Mouse (Mus musculus) lung, postnatal 36 days (tissue): ENCODE data around the gene Tub.

ENCODE experiments used
- DNase-seq: peaks from one replicate; pipeline ENCODE4 v3.0.0; 2022; ENCODE audit warnings: mixed read lengths

Gene Tub

DNA sequence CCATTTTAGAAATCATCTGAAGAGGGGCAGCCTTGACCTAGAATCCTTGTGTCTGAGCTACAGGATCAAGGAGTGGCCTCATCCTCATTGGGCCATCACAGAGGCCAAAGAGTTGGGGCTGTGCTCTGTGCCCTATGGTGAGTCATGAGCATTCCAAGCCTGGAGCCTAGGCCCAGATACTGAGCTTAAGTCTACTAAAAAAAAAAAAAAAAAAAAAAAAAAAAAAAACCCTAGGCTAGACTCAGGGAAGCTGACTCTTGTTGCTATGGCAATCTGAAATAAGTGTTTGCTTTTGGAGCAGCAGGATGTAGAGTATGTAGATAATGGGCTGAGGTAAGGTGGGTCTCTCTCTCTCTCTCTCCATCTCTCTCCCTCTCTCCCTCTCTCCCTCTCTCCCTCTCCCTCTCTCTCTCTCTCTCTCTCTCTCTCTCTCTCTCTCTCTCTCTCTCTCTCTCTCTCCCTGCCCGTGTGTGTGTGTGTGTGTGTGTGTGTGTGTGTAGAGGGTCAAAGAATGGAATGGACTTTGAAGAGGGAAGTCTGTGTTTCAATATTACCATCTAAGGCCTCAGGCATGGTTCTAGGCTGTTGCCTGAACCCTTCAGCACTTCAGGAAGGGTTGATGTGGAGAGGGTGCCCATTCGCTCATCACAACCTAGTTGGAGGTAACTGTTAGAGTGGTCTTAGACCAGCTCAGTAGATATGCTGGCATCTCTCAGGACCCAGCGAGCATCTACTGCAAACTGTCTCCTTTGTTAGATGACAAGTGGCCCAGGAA is 36.0 kb downstream of the Tub start:
- no peak for DNase-seq

DNA sequence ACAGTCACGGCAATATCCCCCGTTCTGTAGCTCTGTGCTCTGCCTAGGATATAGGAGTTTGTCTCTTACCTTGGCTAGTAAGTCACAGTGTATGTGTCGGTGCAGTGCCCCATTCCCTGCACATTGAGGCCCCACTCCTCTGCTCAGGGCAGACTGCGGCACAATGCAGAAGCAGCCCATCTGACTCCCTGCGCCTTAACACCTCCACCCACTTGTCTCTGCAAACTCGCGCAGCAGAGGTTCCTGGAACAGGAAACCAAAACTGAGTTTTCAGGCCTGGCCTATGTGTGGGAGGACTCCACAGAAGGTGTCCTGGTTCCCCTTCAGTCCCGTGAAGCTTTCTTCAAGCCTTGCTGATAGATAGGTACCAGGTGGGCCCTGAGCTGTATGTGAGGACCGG is 41.1 kb downstream of the Tub start:
- no peak for DNase-seq

DNA sequence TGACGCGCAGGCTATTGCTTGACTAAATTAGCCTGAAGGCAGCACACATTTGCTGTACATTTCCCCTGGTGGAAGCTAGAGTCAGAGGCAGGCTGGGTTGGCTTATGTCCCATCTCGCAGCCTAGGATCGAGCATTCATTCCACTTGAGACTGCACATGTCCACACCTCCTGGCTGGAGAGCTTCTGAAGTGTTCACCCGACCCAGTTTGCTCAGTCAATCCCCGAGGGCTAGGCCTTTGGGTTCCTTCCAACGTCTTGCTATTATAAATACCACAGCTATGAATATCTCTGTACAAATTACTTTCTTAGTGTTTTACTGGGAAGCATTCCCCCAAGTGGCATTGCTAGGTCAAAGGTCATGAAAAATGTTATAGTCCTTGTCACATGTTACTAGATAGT is 43.1 kb downstream of the Tub start:
- DNase-seq: peak; percentile 94

DNA sequence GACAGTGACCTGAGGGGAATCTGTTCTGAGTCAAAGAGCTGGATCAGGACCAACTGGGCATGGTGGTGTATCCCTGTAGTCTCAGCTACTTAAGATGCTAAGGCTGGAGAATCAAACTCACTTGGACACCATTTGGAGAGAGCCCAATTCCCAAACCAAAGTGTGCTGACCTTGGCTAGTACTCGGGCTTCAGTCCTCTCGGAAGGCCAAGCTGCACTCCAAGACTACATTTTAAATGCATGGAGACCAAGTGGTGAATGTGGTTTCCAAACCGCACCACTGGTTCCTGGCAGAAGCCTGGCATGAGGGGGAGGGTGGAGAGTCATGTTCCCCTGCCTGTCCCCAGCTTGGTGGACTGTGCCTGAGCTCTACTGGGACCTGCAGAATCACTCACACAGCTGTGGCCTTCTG is 43.7 kb downstream of the Tub start:
- peak; percentile 18 for DNase-seq

DNA sequence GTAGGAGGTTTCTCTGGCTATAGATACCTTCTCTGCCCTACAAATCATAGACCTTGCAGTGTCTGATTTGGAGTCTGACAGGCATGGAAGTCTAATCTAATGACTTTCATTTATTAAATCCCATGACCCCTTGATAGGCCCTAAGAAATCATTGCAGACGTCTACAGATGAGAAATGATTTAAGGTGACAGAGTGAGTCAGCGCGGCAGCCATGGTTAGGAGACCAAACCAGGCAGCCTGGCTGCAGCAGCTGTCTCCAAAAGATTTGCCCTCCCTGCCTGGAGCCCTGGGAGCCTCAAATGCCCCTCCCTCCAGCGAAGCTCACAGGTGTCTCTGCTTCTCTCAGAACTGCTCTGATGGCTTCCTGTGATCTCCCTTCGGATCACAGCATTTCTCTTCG is 46.0 kb downstream of the Tub start:
- DNase-seq: no peak

DNA sequence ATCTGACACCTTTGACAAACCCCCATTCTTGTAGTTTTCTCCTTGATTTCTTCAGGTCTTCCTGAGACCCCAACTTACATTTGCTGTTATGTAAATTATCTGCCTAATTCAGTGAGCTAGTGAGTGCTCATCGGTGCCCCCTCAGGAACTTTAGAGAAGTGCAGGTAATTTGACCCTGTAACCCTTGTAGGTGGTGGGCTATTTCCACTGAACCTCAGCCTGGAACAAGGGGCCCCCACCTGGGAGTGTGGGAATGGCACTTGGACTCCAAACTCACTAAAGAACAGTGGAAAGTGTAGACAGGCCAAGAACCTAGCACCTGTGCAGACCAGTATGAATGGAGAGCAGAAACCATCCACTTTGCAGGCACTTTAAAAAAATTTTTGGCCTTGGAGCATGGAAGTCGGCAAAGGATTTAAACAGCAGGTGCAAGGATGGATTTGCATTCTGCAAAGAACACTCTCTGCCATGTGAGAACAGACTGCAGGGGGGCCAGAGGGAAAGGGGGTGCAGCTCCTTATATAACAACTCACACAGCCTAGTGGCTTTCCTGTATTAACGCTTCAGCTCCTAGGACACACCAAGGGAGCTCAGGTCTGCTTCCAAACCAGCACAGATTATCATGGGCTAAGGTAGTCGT is 50.3 kb downstream of the Tub start:
- peak; percentile 44 for DNase-seq

DNA sequence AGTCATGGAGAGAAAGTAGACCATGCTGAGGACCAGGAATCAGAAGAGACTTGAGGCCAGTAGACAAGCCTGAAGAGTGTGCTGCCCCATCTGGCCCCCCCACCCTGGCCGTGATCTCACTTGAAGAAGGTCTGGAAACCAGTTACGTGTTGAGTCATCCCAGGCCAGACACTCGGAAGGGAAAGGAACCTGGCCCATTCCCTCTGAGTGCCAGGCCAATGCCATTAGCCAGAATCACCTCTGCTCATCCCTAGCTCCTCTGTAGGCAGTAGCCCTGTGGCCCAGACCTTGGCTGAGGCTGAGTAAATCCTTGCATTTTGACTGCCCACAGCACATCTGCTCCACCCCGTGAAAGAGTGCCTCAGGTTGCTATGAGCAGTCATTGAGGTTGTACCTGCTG is 51.8 kb downstream of the Tub start:
- no peak for DNase-seq

DNA sequence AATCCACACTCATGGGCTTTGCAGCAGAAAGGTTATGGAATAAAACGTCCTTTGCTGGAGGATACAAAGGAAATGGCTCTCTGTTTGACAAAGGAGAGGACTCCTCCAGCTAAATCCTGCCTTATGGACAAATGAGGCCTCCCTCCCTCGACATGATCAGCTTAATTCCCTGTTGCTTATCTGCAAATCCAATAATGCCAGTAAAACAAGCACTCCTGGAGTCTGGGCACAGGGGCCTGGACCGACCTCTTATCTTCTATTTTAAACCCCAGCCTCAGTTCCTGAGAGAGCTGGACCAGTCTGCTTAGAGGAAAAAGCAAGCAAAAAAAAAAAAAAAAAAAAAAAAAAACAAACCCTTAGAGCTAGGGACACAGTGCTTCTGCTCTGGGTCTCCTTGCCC is 53.5 kb downstream of the Tub start:
- no peak for DNase-seq

DNA sequence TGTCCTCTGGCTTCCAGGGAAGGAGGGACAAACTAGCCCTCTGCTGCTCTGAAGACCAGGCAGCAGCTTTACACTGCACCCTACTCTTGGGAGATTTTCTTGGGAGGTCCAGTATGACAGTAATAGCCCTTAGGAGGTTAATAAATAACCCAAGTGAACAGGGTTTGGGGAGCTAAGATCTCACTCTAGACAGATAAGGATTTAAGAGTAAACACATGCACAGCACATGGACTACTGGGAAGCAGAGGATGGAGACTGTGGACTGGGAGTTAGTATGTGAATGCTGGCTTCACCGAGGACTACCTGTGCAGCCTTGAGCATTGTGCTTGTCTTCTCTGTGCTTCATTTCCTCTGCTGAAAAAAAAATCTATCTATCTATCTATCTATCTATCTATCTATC is 59.1 kb downstream of the Tub start:
- DNase-seq: no peak

DNA sequence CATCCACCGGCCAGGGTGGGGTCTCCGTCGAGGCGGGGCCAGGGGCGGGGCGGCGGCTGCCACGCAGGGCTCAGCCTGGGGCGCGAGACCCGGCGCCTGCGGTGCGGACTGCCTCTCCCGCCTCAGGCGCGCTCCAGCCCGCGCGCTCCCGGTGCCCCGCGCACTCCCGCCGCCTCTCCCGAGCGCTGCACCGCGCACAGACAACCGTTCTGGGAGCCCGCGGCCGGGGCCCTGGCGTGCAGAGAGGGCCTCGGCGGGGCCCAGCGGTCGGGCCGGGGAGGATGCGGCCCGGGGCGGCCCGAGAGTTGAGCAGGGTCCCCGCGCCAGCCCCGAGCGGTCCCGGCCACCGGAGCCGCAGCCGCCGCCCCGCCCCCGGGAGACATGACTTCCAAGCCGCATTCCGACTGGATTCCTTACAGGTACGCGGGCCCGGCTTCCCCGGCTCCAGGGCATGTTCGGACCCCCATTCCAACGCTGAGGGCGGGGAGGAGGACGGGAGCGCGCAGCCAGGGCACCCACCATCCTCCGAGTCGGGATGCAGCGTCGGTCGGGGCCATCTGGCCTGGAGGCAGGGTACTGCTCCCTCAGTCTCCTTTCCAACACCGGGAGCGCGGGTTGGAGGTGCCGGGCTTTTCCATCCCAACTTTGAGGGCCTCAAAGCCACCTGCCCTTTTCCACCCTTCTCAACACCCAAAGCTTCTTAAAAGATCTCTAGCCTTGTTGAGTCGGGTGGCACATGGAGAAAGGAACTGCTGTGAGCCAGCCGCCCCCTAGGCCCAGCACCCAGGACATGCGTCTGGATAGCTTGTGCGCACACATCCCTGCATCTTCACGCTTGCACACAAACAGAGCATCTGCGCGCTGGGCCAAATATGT is 60.8 kb downstream of the Tub start:
- DNase-seq: no peak

DNA sequence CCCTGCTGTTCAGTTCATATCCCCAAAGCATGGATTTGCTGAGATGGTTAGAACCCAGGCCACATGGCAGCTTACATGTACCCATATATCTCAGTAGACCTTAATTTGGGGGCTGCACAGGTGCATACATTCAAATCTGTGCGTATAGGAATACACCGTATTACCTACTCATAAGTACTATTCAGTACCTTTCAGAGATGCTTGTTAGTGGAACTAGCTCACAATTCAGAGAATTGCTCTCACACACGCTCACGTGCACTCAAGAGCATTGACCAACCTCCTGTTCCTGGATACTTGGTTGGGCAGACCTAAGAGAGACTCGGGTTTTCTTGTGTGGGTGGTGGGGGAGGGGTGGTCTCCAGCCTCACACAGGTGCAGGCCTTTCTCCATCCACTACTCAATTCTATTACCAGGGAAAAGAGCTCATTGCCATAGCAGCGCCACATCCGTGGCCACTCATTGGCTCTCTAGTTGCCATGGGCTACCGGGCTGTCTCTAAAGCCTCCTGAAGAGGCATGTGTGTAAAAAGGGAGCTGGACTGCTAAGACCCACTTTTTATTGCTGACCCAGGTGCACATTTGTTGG is 61.5 kb downstream of the Tub start:
- no peak for DNase-seq

DNA sequence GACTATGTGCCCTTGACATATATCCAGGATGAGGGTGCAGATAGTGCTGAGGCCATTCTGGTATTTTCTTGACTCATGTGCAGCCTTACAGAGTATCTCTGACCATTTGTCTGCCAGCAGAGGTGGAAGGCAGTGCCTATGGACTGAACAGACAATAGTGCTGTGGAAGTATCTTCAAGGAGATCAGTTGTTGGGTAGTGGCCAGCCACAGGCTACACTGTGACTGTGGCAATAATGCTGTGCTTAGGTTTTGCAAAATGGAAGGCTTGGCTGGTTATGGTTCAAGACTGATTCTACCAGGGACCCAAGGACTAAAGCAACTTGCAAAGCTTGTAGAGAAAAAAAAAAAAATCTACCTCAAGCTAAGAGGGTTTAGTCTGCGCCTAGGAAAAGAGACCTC is 62.4 kb downstream of the Tub start:
- no peak for DNase-seq

DNA sequence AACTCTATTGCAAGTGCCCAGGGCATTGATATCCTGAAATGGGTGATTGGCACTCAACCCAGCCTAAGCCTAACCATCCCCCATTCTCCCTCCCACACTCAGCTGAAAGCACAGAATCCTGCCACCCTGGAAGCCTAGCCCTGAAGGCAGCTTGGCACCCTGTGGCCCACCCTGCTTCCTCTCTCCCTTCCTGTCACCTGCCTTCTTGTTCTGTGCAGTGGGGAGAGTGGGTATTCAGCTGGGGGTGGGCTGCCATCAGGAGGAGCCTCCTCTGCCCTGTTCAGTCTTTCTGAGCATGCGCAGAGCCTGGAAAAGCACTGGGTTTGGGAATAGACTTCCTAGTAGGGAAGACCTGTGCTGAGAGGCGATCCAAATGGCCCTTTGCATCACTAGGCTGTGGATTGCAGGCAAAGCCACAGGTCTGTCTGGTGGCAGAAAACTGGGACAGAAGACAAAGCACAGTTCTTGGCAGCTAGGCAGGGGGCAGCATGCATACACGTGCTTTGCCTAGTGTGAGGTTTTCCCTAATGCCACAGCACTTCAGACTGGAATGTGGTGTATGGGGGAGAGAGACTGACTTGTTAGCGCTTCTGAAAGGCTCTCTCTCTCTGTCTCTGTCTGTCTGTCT is 63.0 kb downstream of the Tub start:
- no peak for DNase-seq

DNA sequence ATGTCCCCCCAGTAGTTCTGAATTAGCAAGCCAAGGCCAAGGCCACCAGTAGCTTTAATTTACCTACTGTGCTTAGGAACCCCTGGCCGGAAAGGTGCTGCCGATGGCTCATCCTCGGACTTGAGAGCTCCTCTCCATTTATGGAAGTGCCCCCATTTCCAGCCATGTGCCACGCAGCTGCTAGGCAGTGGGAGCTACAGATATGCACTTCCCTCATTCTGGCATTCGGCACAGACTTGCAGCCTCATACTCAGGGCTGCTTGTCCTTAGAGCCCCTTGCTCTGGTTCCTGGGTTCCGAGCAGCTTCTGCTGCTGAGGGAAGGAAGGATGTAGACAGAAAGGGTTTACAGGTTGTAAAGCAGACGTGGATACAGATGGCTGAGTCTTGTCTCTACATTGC is 64.7 kb downstream of the Tub start:
- DNase-seq: no peak

DNA sequence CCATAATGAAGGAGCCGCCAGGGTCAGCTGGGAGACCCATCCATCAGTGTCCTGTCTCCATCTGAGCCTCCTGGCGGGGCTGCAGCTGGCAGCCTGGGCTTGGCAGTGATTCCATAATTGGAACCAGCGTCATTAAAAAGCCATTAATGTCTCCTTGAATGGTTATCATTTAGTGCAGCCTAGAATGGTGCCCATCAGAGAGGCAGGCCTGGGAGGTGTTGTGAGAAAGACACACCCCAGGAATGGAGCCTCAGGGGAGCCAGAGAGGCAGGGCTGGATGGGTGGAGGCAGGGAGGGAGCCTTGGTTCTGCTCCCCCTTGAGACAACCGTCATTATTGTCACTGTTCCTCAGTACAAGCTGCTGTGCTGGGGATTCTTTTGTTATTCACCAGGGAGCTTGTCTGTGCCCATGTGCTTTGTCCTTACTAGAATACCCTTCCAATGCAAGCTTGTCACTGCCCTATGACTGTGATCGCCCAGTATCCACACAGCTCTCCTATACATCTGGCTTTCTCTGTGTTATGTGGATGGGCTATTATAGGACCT is 66.3 kb downstream of the Tub start:
- DNase-seq: no peak

DNA sequence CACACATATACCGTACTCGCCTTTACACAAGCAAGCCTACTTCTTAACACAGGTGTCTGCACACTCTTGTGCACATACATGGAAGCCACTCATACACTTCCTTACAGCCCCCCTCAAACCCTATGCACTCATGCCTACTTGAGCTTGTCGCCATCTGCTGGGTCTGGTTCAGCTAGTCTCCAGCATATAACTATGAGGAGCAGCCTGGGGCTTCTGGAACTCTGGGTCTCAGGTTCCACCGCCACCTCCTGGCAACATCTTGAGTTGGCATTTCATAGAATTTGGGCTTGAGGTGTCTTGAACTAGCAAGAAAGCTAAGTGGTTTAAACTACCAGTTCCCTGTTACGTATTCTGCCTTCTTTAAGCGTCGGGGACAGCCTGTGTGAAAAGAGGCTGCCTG is 69.1 kb downstream of the Tub start:
- DNase-seq: no peak

DNA sequence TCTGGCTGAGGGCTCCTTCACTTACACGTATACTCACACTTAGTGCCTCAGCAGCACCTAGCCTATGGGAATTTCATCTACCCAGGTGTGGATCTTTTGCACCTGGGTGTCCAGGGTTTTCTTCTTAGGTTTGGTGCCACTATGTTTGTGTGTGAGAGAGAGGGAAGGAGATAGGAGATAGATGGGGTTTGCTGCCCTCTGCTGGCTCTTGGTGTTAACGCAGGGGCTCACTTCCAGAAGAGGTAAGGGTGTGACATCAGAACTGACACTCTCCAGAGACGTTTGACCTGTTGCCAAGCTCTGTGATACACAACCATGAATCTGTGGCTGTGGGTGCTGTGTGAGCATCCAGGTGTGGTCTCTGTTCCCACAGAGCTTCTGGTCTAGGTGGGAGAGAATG is 71.3 kb downstream of the Tub start:
- DNase-seq: peak; percentile 77

DNA sequence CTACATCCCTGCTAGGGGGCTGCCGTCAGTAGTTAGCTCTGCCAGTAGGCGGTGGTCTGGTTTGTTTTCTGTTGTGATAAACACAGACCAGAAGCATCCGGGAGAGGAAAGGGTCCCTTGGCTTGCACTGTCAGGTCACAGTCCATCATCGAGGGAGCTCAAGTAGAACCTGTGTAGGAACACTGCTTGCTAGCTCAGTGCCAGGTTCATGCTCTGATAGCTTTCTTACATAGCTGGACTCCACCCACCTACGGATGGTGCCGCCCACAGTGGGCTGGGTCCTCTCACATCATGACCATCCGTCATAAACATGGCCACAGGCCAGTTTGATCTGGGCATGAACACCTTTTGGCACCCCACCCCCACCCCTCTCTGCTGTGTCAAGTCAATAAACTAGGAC is 75.6 kb downstream of the Tub start:
- no peak for DNase-seq

DNA sequence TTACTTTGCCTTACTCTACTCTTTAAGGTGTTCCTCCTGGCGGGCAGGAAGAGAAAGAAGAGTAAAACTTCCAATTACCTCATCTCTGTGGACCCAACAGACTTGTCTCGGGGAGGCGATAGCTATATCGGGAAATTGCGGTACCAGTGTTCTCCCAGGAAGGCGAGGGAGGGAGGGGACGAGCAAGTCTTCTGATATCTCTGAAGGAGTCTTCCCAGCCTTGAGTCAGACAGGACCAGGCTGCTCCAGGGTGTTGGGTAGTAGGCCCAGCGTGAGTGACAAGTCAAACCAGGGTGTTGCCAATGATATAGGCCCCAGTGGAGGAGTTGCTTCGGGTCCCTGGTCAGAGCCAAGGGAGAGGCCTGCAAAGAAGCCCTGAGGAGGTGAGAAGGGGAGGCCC is 76.8 kb downstream of the Tub start:
- no peak for DNase-seq

DNA sequence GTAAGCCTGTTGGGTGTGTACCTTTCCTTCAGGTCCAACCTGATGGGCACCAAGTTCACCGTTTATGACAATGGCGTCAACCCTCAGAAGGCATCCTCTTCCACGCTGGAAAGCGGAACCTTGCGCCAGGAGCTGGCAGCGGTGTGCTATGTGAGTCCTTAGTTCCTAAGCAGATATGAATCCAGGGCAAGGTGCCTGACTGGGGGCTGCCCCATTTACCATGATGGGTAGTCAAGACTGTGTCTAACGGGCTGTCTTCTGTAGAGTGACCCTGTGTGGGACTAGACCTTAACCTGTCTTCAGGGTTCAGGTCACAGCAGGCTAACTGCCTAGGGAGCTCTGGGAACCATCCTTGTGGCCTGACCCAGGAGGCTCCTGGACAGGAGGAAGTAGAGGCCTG is 77.6 kb downstream of the Tub start:
- DNase-seq: no peak

DNA sequence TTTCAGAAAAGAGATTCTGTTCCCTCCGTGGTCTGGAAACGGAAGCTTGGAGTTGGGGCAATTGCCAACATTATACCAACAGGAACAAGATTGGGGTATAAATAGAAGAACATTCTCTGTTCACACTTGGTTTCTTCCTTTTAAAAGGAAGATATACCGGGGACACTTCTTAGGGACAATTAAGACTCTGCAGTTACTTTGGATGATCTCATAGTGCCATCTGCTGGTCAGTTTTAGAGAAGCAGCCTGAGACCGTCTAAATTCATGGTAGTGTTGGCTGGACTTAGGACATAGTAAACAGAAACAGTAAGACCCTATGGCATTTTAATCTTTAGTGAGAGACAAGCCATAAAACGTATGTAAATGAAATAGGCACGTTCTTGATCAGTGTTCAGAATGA is 78.1 kb downstream of the Tub start:
- DNase-seq: peak; percentile 77

DNA sequence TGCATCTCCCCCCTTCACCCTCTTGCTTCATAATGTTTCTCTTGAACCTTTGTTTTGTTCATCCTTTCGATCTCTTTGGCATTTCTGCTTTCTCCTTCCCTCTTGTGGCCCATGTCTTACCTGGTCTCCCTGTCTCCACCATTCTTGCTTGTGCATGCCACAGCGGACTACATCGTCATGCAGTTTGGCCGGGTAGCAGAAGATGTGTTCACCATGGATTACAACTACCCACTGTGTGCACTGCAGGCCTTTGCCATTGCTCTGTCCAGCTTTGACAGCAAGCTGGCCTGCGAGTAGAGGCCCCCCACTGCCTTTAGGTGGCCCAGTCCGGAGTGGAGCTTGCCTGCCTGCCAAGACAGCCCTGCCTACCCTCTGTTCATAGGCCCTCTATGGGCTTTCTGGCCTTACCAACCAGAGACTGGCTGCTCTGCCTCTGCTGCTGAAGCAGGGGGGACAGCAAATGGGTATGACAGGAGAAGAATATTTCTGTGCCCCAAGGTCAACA is 79.9 kb downstream of the Tub start:
- DNase-seq: no peak

DNA sequence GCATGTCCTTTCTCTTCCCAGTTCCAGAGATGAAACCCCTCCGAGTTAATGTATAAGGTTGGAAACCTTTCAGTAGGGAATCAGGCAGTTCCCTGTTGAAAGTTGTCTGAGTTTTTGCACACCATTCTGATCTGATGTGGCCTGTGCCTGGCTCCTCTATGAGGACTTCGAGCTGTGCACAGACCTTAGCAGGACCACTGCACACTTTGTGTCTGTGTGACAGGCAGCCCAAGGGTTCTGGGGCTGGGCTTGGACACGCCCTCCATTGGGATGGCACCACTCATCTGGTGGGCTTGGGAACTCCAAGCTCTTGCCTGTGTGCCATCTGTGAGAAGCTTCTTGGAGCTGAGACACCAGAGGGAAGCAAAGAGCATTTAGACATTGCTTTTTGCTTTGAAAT is 81.2 kb downstream of the Tub start:
- no peak for DNase-seq
